In the genomic region with DNA sequence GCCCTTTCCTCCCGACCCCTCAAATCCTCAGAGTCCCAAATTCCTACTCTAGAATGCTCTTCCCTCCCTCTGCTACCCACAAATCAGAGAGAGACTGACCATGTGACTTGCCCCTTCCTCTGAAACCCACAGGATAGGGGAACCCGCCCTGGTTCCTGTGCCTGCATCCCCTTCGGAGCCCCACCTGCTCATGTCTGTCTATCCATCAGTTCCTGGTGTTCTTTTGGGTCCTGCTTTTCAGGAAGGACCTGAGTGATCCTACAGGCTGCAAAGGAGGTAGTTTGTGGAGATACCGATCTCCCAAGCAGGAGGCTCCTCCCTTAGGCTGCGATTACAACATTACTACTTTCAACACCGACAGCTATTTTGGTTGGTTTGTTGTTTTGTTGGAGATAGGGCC, we compare ENCODE assay signal across 29 mouse cellular contexts. TPM values are rescaled to one million over a fixed set of nuclear protein-coding genes. Genes with fewer than 3 reads are reported as not detected.
A peak's percentile ranks its signal among the peaks of the same experiment; 100 is the strongest.
DNase-seq lines count a peak whose midpoint lies in the region; ATAC-seq lines count a peak whose summit lies in the region.
"Had no signal": no experiment of that assay in that cellular context is flagged by ENCODE, and none has a peak within 500 bp of the region (broad histone marks: within the 10 kb centered on the region; RNA-seq: fewer than 3 reads in every experiment).

No protein-coding gene starts in this region.

- H3K4me2 ChIP-seq in hindbrain, embryonic 14.5 days (replicated peaks), result no peak overlapping the region
- no peak overlapping the region for H3K4me2 ChIP-seq in neural tube, embryonic 15.5 days
- H3K4me2 ChIP-seq: embryonic facial prominence, embryonic 13.5 days; embryonic facial prominence, embryonic 15.5 days; forebrain, embryonic 12.5 days had no signal

- no peaks in the 10 kb centered on the region for H3K36me3 ChIP-seq in hindbrain, embryonic 14.5 days (replicated peaks; ENCODE audit: control insufficient read depth, insufficient read depth)
- no peaks in the 10 kb centered on the region for H3K36me3 ChIP-seq in neural tube, embryonic 15.5 days
- H3K36me3 ChIP-seq: embryonic facial prominence, embryonic 13.5 days; embryonic facial prominence, embryonic 15.5 days; forebrain, embryonic 10.5 days; forebrain, embryonic 12.5 days; G1E had no signal

- ATAC-seq in common myeloid progenitor, adult 5-6 weeks (replicated peaks; ENCODE audit: low read depth, poor library complexity, severe bottlenecking), result peak; percentile 50
- peak; percentile 77 for ATAC-seq in granulocyte monocyte progenitor cell, adult 5-6 weeks (replicated peaks; ENCODE audit: poor library complexity, severe bottlenecking)
- peak; percentile 41 for ATAC-seq in megakaryocyte progenitor cell, adult 5-6 weeks (replicated peaks; ENCODE audit: poor library complexity)
- no peak for ATAC-seq in hindbrain, embryonic 14.5 days (ENCODE audit: low FRiP score)
- ATAC-seq in neural tube, embryonic 15.5 days (ENCODE audit: low FRiP score), result no peak
- ATAC-seq: activated CD4-positive, CD25-positive, alpha-beta regulatory T cell, adult 4 months; CD4-positive, CD25-positive, alpha-beta regulatory T cell, adult 4 months; forebrain, embryonic 14.5 days; forebrain, embryonic 16.5 days; Patski had no signal

- H3K4me1 ChIP-seq in hindbrain, embryonic 14.5 days (replicated peaks; ENCODE audit: control insufficient read depth, insufficient read depth, low read length), result no peaks in the 10 kb centered on the region
- H3K4me1 ChIP-seq in neural tube, embryonic 15.5 days, result peaks cover 4% of the 10 kb centered on the region; the same call in 1 of the 2 replicates
- H3K4me1 ChIP-seq: embryonic facial prominence, embryonic 15.5 days had no signal

- DNase-seq in 416B (ENCODE audit: low read depth), result peak; percentile 38
- DNase-seq in hindbrain, embryonic 14.5 days (ENCODE audit: low spot score), result no peak
- no peak for DNase-seq in lung, postnatal 14 days
- DNase-seq: adrenal gland, adult 8-10 months; adrenal gland, postnatal 14 days; adrenal gland, postnatal 36 days; B cell, adult 2 months; cerebellum, adult 11-12 months; cerebellum, adult 2 months; cerebellum, adult 9-10 months; cerebellum, postnatal 10 days; cerebellum, postnatal 25 days; embryo, embryonic 11 days had no signal

- 82% methylated on average over 6 of the region's 6 CpGs for WGBS in hindbrain, embryonic 14.5 days
- WGBS in neural tube, embryonic 15.5 days, result 85% methylated on average over 6 of the region's 6 CpGs

- H3K9ac ChIP-seq in hindbrain, embryonic 14.5 days, result no peak overlapping the region
- no peak overlapping the region for H3K9ac ChIP-seq in neural tube, embryonic 15.5 days (replicated peaks)
- H3K9ac ChIP-seq: embryonic facial prominence, embryonic 13.5 days; embryonic facial prominence, embryonic 15.5 days; forebrain, embryonic 12.5 days had no signal

- no peak overlapping the region for H3K27ac ChIP-seq in hindbrain, embryonic 14.5 days
- no peak overlapping the region for H3K27ac ChIP-seq in neural tube, embryonic 15.5 days (replicated peaks)
- H3K27ac ChIP-seq: embryonic facial prominence, embryonic 13.5 days; embryonic facial prominence, embryonic 15.5 days; forebrain, embryonic 10.5 days; forebrain, embryonic 12.5 days had no signal

- H3K4me3 ChIP-seq in hindbrain, embryonic 14.5 days (replicated peaks; ENCODE audit: low read length), result no peak overlapping the region
- H3K4me3 ChIP-seq in neural tube, embryonic 15.5 days (replicated peaks), result no peak overlapping the region
- H3K4me3 ChIP-seq: embryonic facial prominence, embryonic 13.5 days; embryonic facial prominence, embryonic 15.5 days; erythroblast, embryonic 14.5 days; forebrain, embryonic 10.5 days; forebrain, embryonic 12.5 days had no signal

- H3K9me3 ChIP-seq in hindbrain, embryonic 14.5 days (ENCODE audit: control insufficient read depth, low read length), result no peaks in the 10 kb centered on the region
- no peaks in the 10 kb centered on the region for H3K9me3 ChIP-seq in neural tube, embryonic 15.5 days (replicated peaks)
- H3K9me3 ChIP-seq: embryonic facial prominence, embryonic 13.5 days; embryonic facial prominence, embryonic 15.5 days; forebrain, embryonic 10.5 days; forebrain, embryonic 12.5 days had no signal

- H3K27me3 ChIP-seq in hindbrain, embryonic 14.5 days (ENCODE audit: control insufficient read depth, insufficient read depth, low read length), result no peaks in the 10 kb centered on the region
- H3K27me3 ChIP-seq in neural tube, embryonic 15.5 days (replicated peaks), result no peaks in the 10 kb centered on the region
- H3K27me3 ChIP-seq: embryonic facial prominence, embryonic 13.5 days; embryonic facial prominence, embryonic 15.5 days; forebrain, embryonic 12.5 days; Patski had no signal

RNA-seq across cellular contexts. Expression of a gene that starts 7.2 kb away (rescaled TPM):
- total RNA-seq in common myeloid progenitor, adult 5-6 weeks (2017), result not detected in 2 replicates
- total RNA-seq in granulocyte monocyte progenitor cell, adult 5-6 weeks (2014; fragmentation: Nextera tagmentation), result not detected in 2 replicates
- total RNA-seq in granulocyte monocyte progenitor cell, adult 5-6 weeks (2017), result 0.09 TPM in 1 of 2 replicates, not detected in the other
- total RNA-seq in megakaryocyte progenitor cell, adult 5-6 weeks (2015), result not detected in 2 replicates
- 0.34 TPM in 1 of 2 replicates, not detected in the other for total RNA-seq in megakaryocyte progenitor cell, adult 5-6 weeks (2017)
- 0.07 and 0.21 TPM in 2 replicates for polyA plus RNA-seq in hindbrain, embryonic 14.5 days (2014; fragmentation: Nextera tagmentation; extraction: Ambion mirVana)
- polyA plus RNA-seq in neural tube, embryonic 15.5 days (2015; fragmentation: Nextera tagmentation; extraction: Ambion mirVana), result 0.36 and 0.74 TPM in 2 replicates
- total RNA-seq: CH12.LX had no signal
- polyA plus RNA-seq: erythroblast, embryonic 14.5 days; forebrain, embryonic 10.5 days; forebrain, embryonic 12.5 days; forebrain, embryonic 14.5 days; forebrain, embryonic 16.5 days; G1E had no signal

RNA-seq across cellular contexts. Expression of a gene that starts 47.4 kb away (rescaled TPM):
- 148 and 206 TPM in 2 replicates for total RNA-seq in common myeloid progenitor, adult 5-6 weeks (2017)
- total RNA-seq in granulocyte monocyte progenitor cell, adult 5-6 weeks (2014; fragmentation: Nextera tagmentation), result 404 and 474 TPM in 2 replicates
- 150 and 201 TPM in 2 replicates for total RNA-seq in granulocyte monocyte progenitor cell, adult 5-6 weeks (2017)
- 427 and 511 TPM in 2 replicates for total RNA-seq in megakaryocyte progenitor cell, adult 5-6 weeks (2015)
- total RNA-seq in megakaryocyte progenitor cell, adult 5-6 weeks (2017), result 214 and 220 TPM in 2 replicates
- polyA plus RNA-seq in hindbrain, embryonic 14.5 days (2014; fragmentation: Nextera tagmentation; extraction: Ambion mirVana), result 300 and 316 TPM in 2 replicates
- 325 and 355 TPM in 2 replicates for polyA plus RNA-seq in neural tube, embryonic 15.5 days (2015; fragmentation: Nextera tagmentation; extraction: Ambion mirVana)

Comparison
In these comparisons a context has a peak if more than half of its experiments do, and no peak if none do; other contexts are left out.
1. ATAC-seq: peak in common myeloid progenitor, adult 5-6 weeks (single experiment), granulocyte monocyte progenitor cell, adult 5-6 weeks (single experiment) and megakaryocyte progenitor cell, adult 5-6 weeks (single experiment); none in hindbrain, embryonic 14.5 days (single experiment) and neural tube, embryonic 15.5 days (single experiment).